Mouse (Mus musculus) neural tube, embryonic 12.5 days (tissue): ENCODE results near the gene Spag16. TPM values are rescaled to one million over a fixed set of nuclear protein-coding genes. Genes with fewer than 3 reads are reported as not detected.

Experiments used
- ATAC-seq: fragments of 200-750 bp; cut with Nextera tagmentation; 2 replicates; pipeline ENCODE4 v1.8.0; 2017; ENCODE audit warnings: low read depth, mild to moderate bottlenecking, moderate TSS enrichment, moderate library complexity; ENCODE audit not compliant: low FRiP score
- H3K27ac ChIP-seq: fragments of 300-500 bp; sonication (generic); 2 replicates; pipeline ENCODE4 v1.5.1; 2016
- H3K27me3 ChIP-seq: fragments of 300-500 bp; sonication (generic); replicated peaks from 2 replicates; pipeline ENCODE4 v1.6.1; 2016; ENCODE audit warnings: mild to moderate bottlenecking
- H3K36me3 ChIP-seq: fragments of 300-500 bp; sonication (generic); 2 replicates; pipeline ENCODE4 v1.6.1; 2016; ENCODE audit warnings: mild to moderate bottlenecking
- H3K4me1 ChIP-seq: fragments of 300-500 bp; sonication (generic); 2 replicates; pipeline ENCODE4 v1.6.1; 2016
- H3K4me2 ChIP-seq: fragments of 300-500 bp; sonication (generic); replicated peaks from 2 replicates; pipeline ENCODE4 v1.6.1; 2016; ENCODE audit warnings: mild to moderate bottlenecking
- H3K4me3 ChIP-seq: fragments of 300-500 bp; sonication (generic); 2 replicates; pipeline ENCODE4 v1.5.1; 2016
- H3K9ac ChIP-seq: fragments of 300-500 bp; sonication (generic); 2 replicates; pipeline ENCODE4 v1.6.1; 2016; ENCODE audit warnings: mild to moderate bottlenecking
- H3K9me3 ChIP-seq: fragments of 300-500 bp; sonication (generic); 2 replicates; pipeline ENCODE4 v1.6.1; 2016; ENCODE audit warnings: mild to moderate bottlenecking
- WGBS: fragments of 180-500 bp; shearing (Covaris S2); methylation state at CpG from one replicate; pipeline ENCODE4 v1.1.7; 2016; 5-methylcytosine and 5-hydroxymethylcytosine counted together
- polyA plus RNA-seq: library from polyadenylated mRNA; unstranded; fragments of >200 nt; fragmentation: Nextera tagmentation; extraction: Ambion mirVana; gene quantifications from 2 replicates; pipeline ENCODE4 v1.2.1, GENCODE M21; 2016

The Spag16 gene
- polyA plus RNA-seq, 1 experiment from 2014 or later, result 1.8 TPM

DNA sequence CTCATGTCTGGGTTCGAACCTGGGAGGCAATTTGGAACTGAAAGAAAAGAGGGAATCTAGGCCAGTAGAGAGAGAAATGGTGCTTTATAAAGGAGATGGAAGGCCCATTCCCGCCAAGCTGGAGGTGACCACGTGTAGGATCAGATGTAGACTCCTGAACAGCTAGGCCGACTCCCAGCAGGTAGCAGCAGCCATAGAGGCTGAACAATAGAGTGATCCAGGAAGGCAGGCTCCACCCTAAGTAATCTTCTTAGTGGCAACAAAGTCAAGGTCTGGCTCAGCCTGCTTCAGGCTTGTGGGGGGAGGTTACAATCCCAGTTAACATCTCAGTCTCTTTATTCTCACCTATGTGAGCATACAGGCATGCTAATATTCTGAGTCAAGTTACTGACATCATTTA is 494.2 kb downstream of the Spag16 start:
- Histone ChIP-seq H3K27me3 (no peaks in the 10 kb centered on the region), H3K9me3 (no peaks in the 10 kb centered on the region), H3K27ac (no peak overlapping the region), H3K4me3 (no peak overlapping the region), H3K4me2 (no peak overlapping the region), H3K36me3 (no peaks in the 10 kb centered on the region), H3K4me1 (no peaks in the 10 kb centered on the region), H3K9ac (no peak overlapping the region)
- no peak for ATAC-seq
- 74% methylated on average over 4 of the region's 4 CpGs for WGBS

DNA sequence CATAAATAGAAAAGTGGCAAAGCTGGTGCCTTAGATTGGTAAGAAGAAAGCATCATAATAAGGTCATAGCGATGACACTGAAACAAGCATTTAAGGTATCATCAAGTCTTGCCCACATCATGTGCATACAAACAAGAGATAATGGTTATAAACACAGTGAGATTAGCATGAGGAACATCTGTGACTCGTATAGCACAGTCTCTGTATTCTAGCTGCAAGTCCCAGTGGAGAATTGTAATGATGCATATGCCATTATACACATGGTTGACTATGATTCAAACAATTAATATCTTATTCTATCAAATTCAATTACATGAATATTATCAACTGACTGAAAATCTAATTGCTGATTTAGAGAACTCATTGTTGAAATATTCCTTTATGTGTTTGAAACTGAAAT is 519.4 kb downstream of the Spag16 start:
- Histone ChIP-seq H3K9ac (no peak overlapping the region), H3K9me3 (no peaks in the 10 kb centered on the region), H3K36me3 (no peaks in the 10 kb centered on the region), H3K27me3 (no peaks in the 10 kb centered on the region), H3K4me3 (no peak overlapping the region), H3K27ac (no peak overlapping the region), H3K4me2 (no peak overlapping the region), H3K4me1 (no peaks in the 10 kb centered on the region)
- WGBS, result 68% methylated on average over 2 of the region's 2 CpGs
- ATAC-seq, result no peak

DNA sequence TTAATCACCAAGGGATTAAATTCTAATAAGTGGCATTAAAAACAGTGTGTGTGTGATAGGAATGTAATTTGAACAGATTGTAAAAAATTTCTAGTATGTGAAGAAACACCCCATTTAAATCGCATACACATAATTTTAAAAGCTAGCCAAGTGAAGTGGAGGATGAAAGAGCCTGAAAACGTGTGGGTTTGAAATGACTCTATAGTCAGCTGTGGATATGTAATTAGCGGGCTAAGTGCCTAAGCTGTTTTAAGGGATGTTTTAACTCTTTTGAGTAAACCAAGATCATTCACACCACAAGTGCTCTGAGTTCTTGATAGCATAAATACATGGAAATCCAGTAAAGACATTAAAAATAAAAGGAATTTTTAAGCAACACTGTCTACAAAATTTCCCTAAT is 524.6 kb downstream of the Spag16 start:
- 71% methylated on average over 3 of the region's 3 CpGs for WGBS
- Histone ChIP-seq H3K27me3 (no peaks in the 10 kb centered on the region), H3K36me3 (no peaks in the 10 kb centered on the region), H3K4me3 (no peak overlapping the region), H3K9me3 (no peaks in the 10 kb centered on the region), H3K9ac (no peak overlapping the region), H3K4me2 (no peak overlapping the region), H3K4me1 (no peaks in the 10 kb centered on the region), H3K27ac (no peak overlapping the region)
- no peak for ATAC-seq

DNA sequence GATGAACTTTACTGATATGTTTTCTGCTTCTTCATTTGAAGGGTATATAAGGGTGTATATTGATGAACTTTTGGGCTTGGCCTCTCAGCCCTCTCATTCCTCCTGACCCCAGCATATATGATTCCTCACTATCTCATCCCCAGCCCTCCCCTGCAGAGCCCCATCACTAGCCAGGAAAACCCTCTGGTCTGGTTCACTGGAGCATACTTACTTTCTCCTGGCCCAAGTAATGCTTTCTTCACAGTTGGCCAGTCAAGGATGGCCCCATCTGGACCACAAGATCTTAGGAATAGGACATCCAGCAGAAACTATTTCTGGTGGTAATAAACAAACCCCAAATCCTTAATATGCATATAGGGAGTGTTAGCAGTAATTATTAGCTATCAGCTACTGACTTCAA is 527.2 kb downstream of the Spag16 start:
- H3K4me1 ChIP-seq, result no peaks in the 10 kb centered on the region
- H3K4me2 ChIP-seq, result no peak overlapping the region
- H3K27me3 ChIP-seq, result no peaks in the 10 kb centered on the region
- H3K9me3 ChIP-seq, result no peaks in the 10 kb centered on the region
- no peak overlapping the region for H3K9ac ChIP-seq
- no peaks in the 10 kb centered on the region for H3K36me3 ChIP-seq
- no peak overlapping the region for H3K4me3 ChIP-seq
- ATAC-seq, result no peak
- no peak overlapping the region for H3K27ac ChIP-seq

DNA sequence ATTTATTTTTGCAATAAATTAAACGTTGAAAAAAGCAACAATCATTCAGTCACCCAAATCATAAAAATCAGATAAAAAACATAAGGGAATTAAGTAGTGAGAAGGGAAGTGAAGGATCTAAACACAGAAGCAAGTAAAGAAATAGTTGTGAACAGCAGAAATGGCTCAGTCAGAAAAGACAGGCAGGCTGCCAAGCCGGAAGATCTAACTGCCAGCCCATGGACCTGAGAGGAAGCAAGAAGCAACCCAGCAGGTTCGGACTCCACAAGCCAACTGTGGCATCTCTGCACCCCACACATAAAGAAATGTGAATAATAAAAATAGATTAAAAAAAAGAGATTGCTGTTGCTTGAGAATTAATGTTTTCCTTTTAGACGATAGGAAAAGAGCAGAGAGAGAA is 545.0 kb downstream of the Spag16 start:
- Histone ChIP-seq H3K9me3 (no peaks in the 10 kb centered on the region), H3K4me3 (no peak overlapping the region), H3K4me1 (no peaks in the 10 kb centered on the region), H3K4me2 (no peak overlapping the region), H3K27me3 (no peaks in the 10 kb centered on the region), H3K9ac (no peak overlapping the region), H3K36me3 (no peaks in the 10 kb centered on the region), H3K27ac (no peak overlapping the region)
- 82% methylated on average over 4 of the region's 4 CpGs for WGBS
- ATAC-seq, result no peak

DNA sequence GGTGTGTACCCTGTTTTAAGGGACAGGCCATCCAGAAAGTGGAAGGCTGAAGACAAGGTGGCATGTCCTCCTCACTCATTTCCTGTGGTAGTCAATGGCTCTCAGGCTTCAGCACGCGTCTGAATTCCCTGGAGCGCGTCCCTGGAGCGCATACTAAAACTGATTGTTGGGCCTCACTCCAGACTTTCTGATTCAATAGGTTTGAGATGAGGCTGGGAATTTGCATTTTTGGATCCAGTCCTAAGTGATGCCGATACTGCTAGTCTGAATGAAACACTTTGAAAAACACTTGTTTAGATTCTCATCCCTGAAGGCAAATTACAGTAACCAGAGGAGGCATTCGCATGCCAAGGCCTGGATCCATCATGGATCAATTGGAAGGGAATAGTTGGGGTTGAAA is 553.3 kb downstream of the Spag16 start:
- H3K4me2 ChIP-seq, result no peak overlapping the region
- WGBS, result 90% methylated on average over 7 of the region's 7 CpGs
- no peak overlapping the region for H3K4me3 ChIP-seq
- no peak overlapping the region for H3K27ac ChIP-seq
- no peaks in the 10 kb centered on the region for H3K36me3 ChIP-seq
- H3K4me1 ChIP-seq, result no peaks in the 10 kb centered on the region
- no peaks in the 10 kb centered on the region for H3K9me3 ChIP-seq
- no peak overlapping the region for H3K9ac ChIP-seq
- no peaks in the 10 kb centered on the region for H3K27me3 ChIP-seq
- ATAC-seq, result no peak

DNA sequence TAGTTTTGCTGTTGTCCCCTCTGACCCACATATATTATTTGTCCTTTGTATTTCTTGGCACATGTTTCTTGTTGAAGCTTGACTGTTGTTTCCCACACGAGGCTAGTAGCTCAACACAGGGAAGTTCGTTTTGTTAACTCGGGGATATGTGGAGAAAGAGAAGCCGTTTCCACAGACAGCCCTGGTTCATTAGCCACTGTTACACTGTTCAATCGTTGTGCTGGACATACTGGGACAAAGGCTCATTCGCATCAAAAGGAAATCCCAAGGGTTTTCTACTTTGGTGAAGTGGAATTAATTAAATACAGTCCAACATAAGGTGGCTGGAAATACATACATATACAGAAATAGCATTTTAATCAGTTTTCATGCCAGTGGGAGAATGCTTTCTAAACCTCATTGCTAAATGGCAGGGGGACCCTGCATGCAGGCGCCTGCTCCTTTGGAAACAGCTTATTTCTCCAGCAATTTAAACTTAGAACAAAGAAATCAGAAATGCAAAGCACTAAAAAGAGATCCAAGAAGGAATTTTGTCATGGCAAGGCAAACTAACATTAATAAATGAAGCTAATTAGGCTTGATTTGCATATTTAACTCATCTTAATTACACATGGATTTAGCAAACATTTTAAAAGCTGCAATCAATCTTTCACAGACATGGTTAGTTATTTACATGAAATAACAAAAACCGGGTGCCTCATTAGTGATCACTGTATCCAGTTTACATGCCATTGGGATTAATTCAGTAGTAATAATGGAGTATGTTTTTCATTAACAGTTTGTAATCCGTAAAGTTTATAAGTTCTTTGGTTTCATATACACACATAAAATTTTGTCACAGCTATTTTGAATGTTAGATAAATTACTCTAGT is 615.7 kb downstream of the Spag16 start:
- Histone ChIP-seq H3K27me3 (no peaks in the 10 kb centered on the region), H3K9me3 (no peaks in the 10 kb centered on the region), H3K4me3 (no peak overlapping the region), H3K36me3 (no peaks in the 10 kb centered on the region), H3K4me1 (no peaks in the 10 kb centered on the region), H3K9ac (no peak overlapping the region), H3K4me2 (no peak overlapping the region), H3K27ac (no peak overlapping the region)
- WGBS, result 40% methylated on average over 9 of the region's 9 CpGs
- ATAC-seq, result peak; percentile 61; the same call in 1 of the 2 replicates

DNA sequence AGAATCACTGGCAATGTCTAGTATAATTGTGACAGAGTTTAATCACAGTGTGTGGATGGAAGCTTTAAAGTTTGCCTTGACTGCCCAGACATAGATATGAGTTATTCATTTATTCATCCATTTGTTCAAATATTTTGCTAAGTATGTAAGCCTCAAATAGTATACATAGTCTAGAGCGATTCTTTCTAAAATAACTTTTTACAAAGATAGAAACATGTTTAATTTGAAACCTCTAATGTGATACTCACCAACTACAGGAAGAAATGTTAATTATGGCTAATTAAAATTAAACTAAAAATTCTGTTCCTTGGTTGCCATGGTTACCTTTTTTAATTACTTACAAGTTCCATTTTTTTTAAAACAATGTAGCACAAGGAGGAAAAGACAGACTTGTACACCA is 653.1 kb downstream of the Spag16 start:
- no peak overlapping the region for H3K4me2 ChIP-seq
- H3K27me3 ChIP-seq, result no peaks in the 10 kb centered on the region
- no peak overlapping the region for H3K4me3 ChIP-seq
- H3K4me1 ChIP-seq, result no peaks in the 10 kb centered on the region
- H3K36me3 ChIP-seq, result no peaks in the 10 kb centered on the region
- H3K9ac ChIP-seq, result no peak overlapping the region
- WGBS, result 96% methylated on average over 1 of the region's 1 CpGs
- H3K27ac ChIP-seq, result no peak overlapping the region
- ATAC-seq, result no peak
- no peaks in the 10 kb centered on the region for H3K9me3 ChIP-seq

DNA sequence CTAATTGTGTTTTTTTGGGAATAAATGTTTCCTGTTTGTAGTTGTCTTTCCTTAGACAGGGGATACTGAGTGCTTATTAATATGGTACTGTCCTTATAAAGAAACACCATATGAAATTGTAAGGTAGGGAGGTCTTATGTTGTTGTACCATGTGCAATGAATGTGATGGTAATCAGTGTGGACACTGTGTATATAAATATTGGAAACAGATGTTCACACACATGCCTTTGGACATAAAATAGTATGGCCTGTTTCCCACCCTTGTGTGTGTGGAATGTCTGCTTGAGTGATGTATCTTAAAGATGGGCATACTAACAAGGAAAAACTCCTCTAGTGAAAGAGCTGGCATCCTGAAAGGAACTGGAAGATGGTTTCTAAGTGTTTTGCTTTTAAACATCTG is 692.1 kb downstream of the Spag16 start:
- Histone ChIP-seq H3K4me1 (no peaks in the 10 kb centered on the region), H3K9me3 (peaks cover 4% of the 10 kb centered on the region; the same call in 1 of the 2 replicates), H3K4me2 (no peak overlapping the region), H3K36me3 (no peaks in the 10 kb centered on the region), H3K27me3 (no peaks in the 10 kb centered on the region), H3K9ac (no peak overlapping the region), H3K27ac (no peak overlapping the region), H3K4me3 (no peak overlapping the region)
- ATAC-seq, result no peak

DNA sequence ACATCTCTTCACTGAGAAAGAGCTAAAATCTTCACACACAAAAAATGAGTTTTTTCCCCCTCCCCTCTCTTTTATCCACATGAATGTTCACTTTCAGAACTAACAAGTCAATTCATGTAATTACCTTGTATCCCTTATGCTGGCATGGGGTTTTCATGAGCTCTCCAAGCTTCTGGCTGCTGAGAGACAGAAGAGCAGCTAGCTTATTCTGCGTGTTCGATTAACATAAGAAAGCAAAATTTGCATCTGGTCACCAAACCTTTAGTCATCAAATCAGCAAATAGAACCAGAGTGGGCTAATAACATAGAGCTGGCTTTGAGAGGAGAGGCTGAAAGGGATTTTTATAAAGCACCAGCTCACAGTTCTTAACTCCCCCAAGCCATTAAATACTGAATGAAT is 700.4 kb downstream of the Spag16 start:
- Histone ChIP-seq H3K9me3 (peaks cover 4% of the 10 kb centered on the region; the same call in 1 of the 2 replicates), H3K4me2 (no peak overlapping the region), H3K9ac (no peak overlapping the region), H3K4me3 (no peak overlapping the region), H3K27ac (no peak overlapping the region), H3K4me1 (no peaks in the 10 kb centered on the region), H3K36me3 (no peaks in the 10 kb centered on the region), H3K27me3 (no peaks in the 10 kb centered on the region)
- ATAC-seq, result no peak
- 61% methylated on average over 2 of the region's 2 CpGs for WGBS

DNA sequence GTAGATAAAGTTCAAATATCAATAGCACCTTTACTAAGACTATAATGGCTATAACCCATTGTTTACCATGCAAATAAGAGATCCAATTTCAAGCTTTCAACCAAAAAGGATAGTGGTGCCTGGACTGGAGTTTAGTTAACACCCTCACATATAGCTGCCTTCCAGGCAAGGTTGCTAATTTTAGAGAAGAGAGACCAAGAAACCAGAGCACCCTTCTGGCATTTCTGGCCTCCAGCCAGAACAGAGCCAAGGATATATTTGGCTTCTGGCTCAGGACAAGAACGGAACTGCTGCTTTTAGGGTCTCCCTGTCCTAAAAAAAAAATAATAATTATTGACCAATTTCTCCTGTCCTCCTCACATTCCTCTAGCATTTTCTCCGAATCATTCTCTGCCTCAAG is 703.0 kb downstream of the Spag16 start:
- H3K36me3 ChIP-seq, result no peaks in the 10 kb centered on the region
- no peaks in the 10 kb centered on the region for H3K9me3 ChIP-seq
- no peak for ATAC-seq
- no peak overlapping the region for H3K9ac ChIP-seq
- no peak overlapping the region for H3K4me2 ChIP-seq
- H3K4me1 ChIP-seq, result no peaks in the 10 kb centered on the region
- no peaks in the 10 kb centered on the region for H3K27me3 ChIP-seq
- 89% methylated on average over 2 of the region's 2 CpGs for WGBS
- H3K4me3 ChIP-seq, result no peak overlapping the region
- no peak overlapping the region for H3K27ac ChIP-seq

DNA sequence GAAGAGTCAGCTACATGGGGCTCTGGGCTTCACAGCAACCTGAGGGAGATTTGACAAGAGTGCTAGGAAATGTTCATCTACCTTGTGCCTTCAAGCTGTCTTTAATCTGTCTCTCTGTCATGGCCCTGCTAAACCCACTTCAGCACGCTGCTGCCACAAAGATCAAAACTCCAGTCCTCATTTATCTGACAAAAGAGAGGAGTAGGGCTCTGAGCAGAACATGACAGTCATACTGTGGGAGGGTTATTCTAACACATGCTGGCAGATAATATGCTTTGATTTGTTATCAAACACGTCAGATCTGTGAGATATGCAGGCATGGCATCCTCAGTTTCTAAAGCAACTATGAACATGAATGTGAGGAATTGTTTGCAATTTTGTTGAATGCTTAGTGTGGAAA is 725.1 kb downstream of the Spag16 start:
- Histone ChIP-seq H3K36me3 (no peaks in the 10 kb centered on the region), H3K4me2 (no peak overlapping the region), H3K27ac (no peak overlapping the region), H3K9ac (no peak overlapping the region), H3K4me1 (no peaks in the 10 kb centered on the region), H3K4me3 (no peak overlapping the region), H3K9me3 (no peaks in the 10 kb centered on the region), H3K27me3 (no peaks in the 10 kb centered on the region)
- no peak for ATAC-seq
- 78% methylated on average over 2 of the region's 2 CpGs for WGBS

DNA sequence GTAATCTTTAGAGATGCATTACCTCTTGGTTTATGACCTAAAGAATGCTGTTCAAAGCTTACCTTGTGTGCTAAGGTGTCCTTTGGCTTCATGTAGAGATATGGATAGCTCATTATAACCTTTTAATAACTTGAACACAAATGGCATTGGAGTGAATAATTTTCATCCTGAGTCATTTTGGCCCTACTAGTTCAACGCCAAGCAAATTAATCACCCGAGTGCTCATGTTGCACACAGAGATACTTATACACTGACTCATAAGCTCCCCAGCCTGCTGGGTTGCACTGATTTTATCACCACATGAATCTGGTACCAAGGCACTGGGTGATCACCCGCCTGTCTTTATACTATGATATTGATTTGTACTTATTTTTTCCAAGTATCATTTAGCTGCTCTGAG is 795.0 kb downstream of the Spag16 start:
- H3K9me3 ChIP-seq, result no peaks in the 10 kb centered on the region
- no peaks in the 10 kb centered on the region for H3K36me3 ChIP-seq
- no peak for ATAC-seq
- H3K4me1 ChIP-seq, result no peaks in the 10 kb centered on the region
- no peak overlapping the region for H3K9ac ChIP-seq
- 88% methylated on average over 3 of the region's 3 CpGs for WGBS
- H3K27ac ChIP-seq, result no peak overlapping the region
- H3K4me2 ChIP-seq, result no peak overlapping the region
- H3K4me3 ChIP-seq, result no peak overlapping the region
- H3K27me3 ChIP-seq, result no peaks in the 10 kb centered on the region
